Mouse (Mus musculus) retina, embryonic 14.5 days (tissue): ENCODE results near the gene Olfr397.

Source experiments
- DNase-seq: peaks from one replicate; pipeline ENCODE4 v3.0.0-alpha.2; 2015; ENCODE audit warnings: low spot score

Gene Olfr397

DNA sequence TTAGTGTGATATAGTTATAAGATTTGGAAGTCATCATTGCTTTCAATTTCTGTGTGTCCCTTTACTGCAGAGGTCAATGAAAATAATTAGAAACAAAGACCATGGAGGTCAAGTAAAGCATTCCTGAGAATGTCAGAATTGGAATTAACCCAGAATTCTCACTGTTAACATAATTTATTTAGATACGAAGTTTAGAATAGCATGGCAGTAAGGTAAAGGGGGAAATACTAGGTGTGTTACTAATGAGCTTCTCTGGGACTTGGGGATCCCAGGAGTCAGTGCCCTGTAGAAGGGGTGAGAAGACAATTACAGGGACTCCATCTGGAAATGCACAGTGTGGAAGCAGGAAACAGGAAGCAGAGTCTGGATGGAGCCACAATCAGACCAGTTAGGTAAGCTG lies at the start of gene Olfr397:
Gene Olfr397 (plus strand): TSS at position 301 of the 400 bp plus-strand sequence.
- DNase-seq, result no peak

DNA sequence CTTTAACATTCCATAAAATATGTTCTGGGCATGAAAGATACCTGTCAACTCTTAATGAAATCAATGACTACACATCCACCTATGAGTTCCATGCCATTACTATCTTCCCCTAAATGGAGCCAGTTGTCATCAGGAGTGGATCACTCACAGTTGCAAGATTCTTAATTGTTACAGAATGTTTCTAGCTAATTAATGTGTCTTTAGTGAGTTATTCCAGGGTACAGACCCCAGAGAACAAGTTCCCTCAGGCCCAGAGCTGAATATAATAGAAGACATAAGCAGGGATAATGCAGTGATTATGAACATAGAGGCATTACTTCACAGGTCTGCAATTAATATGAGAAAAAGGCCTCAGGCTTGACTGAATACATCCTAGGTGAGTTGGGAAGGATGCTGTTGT lies 24.2 kb upstream of the Olfr397 start, which contains the start of gene Olfr23:
Gene Olfr23 (plus strand): TSS at position 301 of the 400 bp plus-strand sequence.
- no peak for DNase-seq

DNA sequence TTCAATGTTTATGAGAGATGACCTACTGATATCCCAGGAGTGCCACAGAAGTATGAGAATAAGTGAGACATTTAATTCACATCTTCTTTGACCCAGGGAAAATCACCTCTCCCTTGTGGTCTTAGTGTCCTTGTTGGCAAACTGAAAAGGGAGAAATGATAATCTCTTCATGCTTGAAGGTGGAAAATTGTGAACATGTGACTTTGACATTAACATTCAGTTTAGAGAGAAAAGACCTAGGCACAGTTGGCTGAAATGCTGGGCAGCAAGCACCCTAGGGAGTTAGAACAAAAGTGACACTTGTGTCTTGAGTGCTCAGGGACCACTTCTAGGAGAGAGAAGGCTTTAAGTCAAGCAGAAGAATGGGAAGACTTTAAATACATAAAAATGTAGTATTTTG lies 29.7 kb downstream of the Olfr397 start, which contains the start of gene Olfr398:
Gene Olfr398 (minus strand): TSS at position 101 of the 400 bp plus-strand sequence.
- DNase-seq, result no peak

DNA sequence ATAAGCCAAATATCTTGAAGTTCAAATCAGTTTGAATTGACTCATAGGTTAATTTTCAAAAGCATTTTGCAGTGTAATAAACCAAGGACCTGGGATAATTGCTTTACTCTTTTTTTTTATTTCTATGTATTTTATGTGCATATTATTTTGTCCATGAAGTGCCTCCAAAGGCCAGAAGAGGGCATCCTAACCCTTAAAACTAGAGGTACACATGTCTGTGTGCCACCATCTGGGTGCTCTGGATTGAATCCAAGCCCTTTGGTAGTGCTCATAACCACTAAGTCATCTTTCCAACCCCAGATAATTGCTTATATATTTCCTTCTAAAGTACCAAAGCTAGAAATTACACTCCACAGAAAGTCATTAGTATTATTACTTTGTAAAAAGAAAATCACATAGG lies 32.5 kb downstream of the Olfr397 start:
- no peak for DNase-seq
